Mouse (Mus musculus) retina, embryonic 14.5 days (tissue): ENCODE measurements at regions not wholly inside any gene's neighbourhood (a gene's known extent, or its start where the extent isn't known, plus 50 kb on each side); places are given as distances from the start of the nearest gene placed in this dataset.

ENCODE experiments used
- DNase-seq: peaks from one replicate; pipeline ENCODE4 v3.0.0-alpha.2; 2015; ENCODE audit warnings: low spot score

GRCm38 (mm10) chr5:132784791-132785190 lies 241.6 kb upstream of the Auts2 start:
- DNase-seq, result no peak

DNA sequence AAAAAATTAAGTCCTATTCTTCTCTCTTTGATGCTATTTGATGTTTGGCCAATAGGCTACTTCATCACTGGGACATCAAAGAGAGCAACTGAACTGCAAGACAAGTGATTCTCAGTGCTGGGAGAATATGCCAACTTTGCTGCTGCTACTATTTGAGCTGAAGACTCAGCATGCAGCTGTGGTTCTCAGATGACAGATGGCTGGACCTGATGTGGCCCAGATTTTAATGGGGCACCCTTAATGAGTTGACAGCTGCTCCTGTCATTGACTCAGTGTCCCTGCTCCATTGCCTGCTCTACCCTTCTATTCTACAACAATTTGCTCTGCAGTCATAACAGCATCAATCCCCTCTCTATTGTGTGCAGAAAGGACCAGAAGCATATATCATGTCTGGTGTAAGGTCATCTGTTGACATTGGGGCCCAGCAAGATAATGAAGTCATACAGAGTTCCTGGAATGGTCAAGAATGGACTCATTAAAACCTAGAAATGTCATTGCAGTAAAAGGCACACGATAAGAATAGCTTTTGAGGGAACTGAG lies 231.1 kb upstream of the Auts2 start:
- peak; percentile 53 for DNase-seq

DNA sequence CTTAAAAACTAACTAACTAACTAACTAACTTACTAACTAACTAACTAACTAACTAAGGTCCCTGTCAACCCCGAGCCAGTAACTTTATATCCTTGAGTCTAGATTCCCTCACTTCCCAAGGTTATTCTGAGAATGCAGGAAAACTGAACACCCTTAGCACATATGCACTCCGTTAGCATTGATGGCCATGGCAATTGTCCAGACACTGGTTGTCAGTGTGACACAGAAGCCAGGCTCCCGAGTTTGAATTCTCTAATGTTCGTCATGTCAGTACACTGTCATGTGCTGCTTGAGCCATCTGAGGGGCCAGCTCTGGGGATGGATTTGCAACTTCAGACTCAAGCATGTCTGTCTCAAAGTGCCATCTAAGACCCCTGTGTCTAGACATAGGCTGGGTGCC lies 217.3 kb upstream of the Auts2 start:
- DNase-seq, result no peak

- DNase-seq, result no peak
Measured at GRCm38 (mm10) chr5:132759751-132760150, 216.6 kb upstream of the Auts2 start.

- no peak for DNase-seq
Measured at GRCm38 (mm10) chr5:132758941-132759340, 215.8 kb upstream of the Auts2 start.

- DNase-seq, result no peak
Measured at GRCm38 (mm10) chr5:132737966-132738365, 194.8 kb upstream of the Auts2 start.

GRCm38 (mm10) chr5:132728689-132729189 lies 185.6 kb upstream of the Auts2 start:
- DNase-seq, result no peak

- no peak for DNase-seq
Measured at GRCm38 (mm10) chr5:132724467-132724866, 181.3 kb upstream of the Auts2 start.

DNA sequence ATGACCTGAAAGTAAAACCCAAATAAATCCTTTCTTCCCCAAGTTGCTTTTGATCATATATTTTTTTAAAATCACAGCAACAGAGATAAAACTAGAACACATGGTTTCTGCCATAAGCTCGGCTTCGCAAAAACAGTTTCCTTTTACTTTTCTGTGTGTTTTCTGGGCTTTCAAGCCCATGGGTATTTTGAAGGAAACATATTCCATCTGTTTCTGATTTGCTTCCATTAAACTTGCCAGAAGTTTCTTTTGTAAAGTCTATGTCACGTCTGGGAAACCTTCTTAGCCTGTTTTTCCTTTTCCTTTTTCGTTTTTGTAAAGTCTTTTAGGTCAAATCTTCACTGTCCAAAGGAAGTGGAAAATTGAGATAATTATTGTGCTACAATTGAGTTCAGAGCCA lies 167.2 kb upstream of the Auts2 start:
- DNase-seq, result no peak

DNA sequence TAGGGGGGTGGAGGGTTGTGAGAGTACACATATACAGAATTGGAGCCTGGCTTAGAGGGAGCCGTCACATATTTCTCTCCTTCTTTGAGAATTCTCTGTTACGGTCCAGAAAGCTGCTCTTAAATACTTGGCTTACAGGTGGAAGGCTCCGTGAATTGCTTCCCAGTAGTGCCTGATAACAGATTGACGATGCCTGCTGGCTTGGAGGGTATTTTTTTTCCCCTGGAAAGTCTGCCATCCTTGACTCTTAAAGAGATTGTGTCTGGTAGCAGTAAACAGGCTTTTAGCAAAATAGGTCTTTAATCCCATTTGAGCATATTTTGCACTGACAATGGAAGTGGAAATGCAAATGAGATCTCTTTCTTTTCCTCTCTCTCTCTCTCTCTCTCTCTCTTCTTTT lies 164.4 kb upstream of the Auts2 start:
- DNase-seq, result no peak

GRCm38 (mm10) chr5:132703455-132704100 lies 160.4 kb upstream of the Auts2 start:
- DNase-seq, result no peak

- no peak for DNase-seq
Measured at GRCm38 (mm10) chr5:132702573-132702972, 159.4 kb upstream of the Auts2 start.

DNA sequence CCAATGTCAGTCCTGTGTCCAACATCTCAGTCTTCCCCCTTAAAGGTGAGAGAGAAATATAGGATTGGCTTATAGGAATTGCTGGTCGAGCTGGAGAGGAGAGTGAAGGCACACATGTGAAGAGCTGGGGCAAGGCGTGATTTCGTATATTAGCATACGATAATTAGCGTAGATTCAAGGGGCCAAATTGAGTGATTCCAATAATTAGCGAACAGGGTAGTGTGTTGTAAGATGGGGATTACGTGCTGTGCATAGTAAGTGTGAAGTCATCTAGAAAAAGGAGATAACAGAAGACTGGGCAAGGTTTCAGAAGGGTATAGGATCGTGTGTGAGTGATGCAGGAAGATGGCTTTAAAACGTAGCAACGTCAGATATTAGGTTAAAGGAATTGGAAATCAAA lies 147.6 kb upstream of the Auts2 start:
- DNase-seq, result no peak

DNA sequence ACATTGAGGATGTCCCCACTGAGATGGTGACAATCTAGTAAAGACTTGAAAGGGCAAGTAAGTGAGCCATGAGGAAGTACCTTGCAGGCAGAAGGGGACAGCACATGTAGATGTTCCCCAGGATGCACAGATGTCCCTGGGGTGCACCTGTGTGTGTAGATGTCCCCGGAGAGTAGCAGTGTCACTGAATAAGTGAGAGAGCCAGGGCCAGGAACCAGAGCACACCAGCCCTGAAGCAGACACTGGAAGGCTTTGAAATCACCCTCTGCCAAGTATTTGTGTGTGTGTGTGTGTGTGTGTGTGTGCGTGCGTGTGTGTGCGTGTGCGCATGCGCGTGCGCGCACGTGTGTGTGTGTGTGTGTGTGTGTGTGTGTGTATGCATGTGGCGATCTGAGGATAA lies 132.1 kb upstream of the Auts2 start:
- DNase-seq, result no peak

- peak; percentile 20 for DNase-seq
Measured at GRCm38 (mm10) chr5:132673599-132674305, 130.6 kb upstream of the Auts2 start.

DNA sequence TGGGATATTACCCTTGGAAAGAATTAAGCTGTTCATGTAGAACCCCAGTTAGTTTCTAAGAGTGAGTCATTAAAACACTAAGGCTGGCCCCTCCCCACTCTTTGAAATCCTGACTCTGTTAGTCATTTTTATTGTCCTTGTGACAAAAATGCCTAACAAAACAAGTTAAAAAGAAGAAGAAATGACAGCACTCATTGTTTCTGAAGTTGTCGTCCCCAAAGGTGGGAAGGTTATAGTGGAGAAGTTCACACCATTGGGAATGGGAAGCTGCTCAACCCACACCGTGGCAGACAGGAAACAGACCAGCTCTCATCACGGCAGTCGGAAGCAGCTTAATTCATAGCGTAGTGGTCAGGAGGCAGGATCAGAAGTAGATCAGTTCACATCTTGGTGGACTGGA lies 128.4 kb upstream of the Auts2 start:
- no peak for DNase-seq

GRCm38 (mm10) chr5:132667316-132667715 lies 124.2 kb upstream of the Auts2 start:
- no peak for DNase-seq

DNA sequence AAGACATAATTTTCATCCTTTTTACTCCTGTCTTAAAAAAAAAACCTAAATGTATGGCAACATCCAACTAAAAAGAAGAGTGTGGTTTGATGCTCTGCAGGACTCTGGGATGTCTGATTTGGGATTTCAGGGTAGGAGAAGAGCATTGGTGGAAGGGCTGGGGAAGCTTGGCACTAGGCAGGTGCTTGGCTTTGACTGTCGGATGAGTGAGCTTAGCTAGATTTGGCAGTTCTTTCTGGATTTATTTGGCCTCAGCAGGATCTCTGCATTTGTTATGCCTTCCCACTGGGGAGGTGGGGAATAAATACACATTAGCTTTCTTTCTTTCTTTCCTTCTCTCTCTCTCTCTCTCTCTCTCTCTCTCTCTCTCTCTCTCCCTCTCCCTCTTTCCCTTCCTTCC lies 118.1 kb upstream of the Auts2 start:
- no peak for DNase-seq

- peak; percentile 10 for DNase-seq
Measured at GRCm38 (mm10) chr5:132660036-132660435, 116.9 kb upstream of the Auts2 start.

DNA sequence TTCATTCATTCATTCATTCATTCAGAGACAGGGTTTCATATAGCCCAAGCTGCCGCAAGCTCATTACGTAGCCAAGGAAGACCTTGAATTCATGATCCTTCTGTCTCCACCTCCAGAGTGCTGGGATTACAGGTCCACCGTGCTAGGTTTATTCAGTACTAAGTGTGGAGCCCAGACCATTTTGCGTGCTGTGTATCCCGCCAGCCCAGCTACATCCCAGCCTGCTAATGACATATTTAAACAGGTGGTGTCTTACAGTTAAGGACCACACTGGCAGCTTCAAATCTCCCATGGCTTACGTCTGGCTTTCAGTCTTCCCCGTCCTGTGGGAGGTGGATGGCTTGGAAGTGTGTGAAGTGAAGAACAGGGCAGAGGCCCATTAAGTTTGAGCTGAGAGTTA lies 111.2 kb upstream of the Auts2 start:
- no peak for DNase-seq

- DNase-seq, result no peak
Measured at GRCm38 (mm10) chr5:132653694-132654300, 110.7 kb upstream of the Auts2 start.

GRCm38 (mm10) chr5:132652201-132652600 lies 109.1 kb upstream of the Auts2 start:
- DNase-seq, result no peak

DNA sequence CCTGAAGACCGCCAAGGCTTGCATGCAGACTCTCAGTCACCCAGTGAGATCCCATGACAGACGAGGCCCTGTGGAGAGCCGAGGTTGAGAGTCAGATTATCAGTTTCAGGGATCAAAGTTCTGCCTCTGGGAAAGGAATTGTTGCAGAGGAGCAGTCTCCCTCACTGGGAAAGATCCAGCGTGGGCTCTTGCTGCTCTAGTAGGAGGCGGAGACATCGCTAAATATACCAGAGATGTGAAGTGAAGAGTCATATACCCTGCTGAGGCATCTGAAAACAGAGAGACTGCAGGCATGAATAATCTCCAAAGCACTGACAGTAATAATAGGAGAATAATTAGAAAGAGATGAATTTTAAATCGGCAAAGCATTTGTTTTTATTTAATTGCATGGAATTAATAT lies 106.6 kb upstream of the Auts2 start:
- no peak for DNase-seq
